Mouse (Mus musculus) left cerebral cortex, adult 18-20 months (tissue): ENCODE measurements around the gene Gpr142. TPM values are rescaled to one million over a fixed set of nuclear protein-coding genes. Genes with fewer than 3 reads are reported as not detected.

Source experiments
- DNase-seq, 2 experiments: peaks; one replicate each; pipeline ENCODE4 v3.0.0; 2021 to 2022; ENCODE audit warnings: low spot score in 2 of 2, mixed read lengths in 1 of 2
- total RNA-seq, 2 experiments: library from RNA; stranded (reverse); gene quantifications; 2 replicates each; pipeline ENCODE4 v1.2.3; 2021

Gpr142 gene
- total RNA-seq, 2 experiments from 2014 or later: not detected

DNA sequence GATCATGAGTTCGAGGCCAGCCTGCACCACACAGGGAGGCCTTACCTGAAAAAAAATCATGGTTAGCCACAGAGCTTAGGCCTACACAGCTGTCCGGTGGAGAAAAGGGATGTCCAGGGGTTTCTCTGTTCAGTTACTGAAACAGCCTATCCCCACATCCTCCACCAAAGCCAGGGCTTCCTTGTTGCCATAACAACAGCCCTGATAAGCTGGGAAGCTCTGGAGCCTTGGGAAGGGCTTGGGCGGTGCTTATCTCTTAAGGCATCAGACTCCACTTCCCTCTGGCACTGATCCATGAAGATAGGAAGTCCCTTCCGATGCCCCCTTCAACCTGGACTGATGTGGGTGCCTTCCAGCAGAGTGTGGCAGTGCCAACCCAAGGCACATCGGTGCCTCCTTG is 34.4 kb downstream of the Gpr142 start:
- DNase-seq: no peak

- no peak for DNase-seq
These were observed 45.2 kb downstream of the Gpr142 start for GRCm38 (mm10) chr11:114843818-114844463.

DNA sequence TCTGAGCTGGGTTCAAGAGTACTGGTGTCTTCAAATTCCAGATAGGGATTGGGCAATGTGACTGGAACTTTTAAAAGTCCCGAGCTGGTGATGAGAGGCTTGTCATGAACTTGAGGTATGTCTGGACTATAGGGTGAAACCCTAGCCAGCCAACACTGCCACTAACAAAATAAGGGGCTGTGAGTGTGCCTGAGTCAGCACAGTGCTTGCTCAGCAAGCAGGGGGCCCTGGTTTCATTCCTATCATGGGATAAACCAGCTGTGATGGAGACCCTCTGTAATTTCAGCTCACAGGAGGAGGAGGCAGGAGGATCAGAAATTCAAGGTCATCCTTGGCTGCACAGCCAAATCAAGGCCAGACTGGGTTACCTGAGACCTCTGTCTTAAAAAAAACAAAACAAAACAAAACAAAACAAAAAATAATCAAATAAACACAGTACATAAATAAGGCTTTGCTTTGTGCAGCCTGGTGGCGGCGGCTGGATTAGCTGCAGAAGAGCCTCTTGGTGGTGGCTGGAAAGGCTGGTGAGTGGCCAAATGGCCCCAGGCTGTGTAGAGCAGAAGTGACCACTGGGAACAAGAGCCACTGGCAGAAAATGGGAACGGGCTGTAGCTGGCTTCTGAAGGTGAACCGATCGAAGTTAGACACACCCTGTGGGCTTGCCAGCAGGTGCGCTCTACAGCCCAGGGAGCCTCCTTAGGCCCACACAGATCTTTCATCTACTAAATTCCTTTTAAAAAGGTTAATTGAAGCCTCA is 45.9 kb downstream of the Gpr142 start:
- DNase-seq: no peak

- no peak for DNase-seq
These were observed 47.6 kb downstream of the Gpr142 start for GRCm38 (mm10) chr11:114846336-114846735.

- no peak for DNase-seq
These were observed 48.3 kb downstream of the Gpr142 start for GRCm38 (mm10) chr11:114847008-114847407.

DNA sequence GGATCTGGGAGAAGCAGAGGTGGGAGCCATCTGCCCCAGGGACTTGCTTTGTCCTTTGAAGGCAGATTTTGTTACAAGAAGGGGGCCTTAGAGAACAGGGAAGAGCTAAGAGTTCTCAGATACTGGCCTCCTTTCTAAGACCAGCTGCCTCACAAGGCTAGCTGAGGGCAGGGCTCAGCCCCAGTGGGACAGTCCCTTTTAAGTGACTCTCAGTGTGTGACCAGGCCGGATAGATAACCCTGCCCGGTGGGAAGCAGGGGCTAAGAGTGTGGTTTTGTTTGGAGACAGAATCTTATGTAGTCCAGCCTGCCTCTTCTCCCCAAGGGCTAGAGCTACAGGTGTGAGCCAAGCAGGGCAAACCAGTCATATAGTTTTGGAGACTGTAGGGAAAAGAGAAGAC is 50.8 kb downstream of the Gpr142 start:
- DNase-seq: no peak

GRCm38 (mm10) chr11:114850066-114850451 is 51.3 kb downstream of the Gpr142 start:
- DNase-seq: no peak

DNA sequence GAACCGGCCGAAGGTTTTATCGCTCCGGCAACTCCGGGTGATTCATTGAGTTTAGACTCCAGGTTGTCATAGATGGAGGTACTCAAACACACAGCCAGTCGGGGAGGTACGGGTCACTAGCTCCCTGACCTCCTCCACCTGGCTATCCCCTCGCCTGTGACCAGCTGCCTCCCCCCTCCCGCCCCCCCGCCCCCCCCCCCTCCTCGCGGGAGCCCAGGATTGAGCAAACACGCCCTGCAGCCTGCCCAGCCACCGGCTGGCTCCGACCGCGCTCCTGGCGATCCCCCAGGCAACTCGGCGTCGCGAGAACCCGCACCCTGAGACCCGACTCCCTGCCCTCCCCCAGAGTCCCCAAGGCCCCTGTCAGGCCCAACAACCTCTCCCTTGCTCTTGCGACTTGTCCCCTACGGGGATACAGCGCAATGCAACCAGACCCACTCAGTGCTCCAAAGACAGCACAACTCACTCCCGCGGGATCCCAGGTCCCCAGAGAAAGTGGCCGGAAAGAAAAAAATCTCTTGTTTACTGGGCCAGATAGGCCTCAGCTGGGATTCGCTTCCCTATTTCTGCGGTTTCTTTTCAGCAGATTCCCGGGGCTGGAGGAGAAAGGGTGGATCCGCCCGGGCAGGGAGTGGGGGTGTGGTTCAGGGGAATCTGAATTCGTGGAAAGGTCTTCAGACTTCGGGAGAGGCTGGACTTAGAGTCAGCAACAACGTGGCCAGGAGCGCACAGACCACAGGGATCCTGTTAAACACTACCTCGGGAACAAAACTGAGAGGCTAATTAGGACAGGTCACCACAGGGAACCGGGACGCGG is 51.9 kb downstream of the Gpr142 start, which contains the start of gene Gprc5c:
Gprc5c (plus strand) TSS at position 701 of the 817 bp plus-strand sequence.
- DNase-seq: no peak

DNA sequence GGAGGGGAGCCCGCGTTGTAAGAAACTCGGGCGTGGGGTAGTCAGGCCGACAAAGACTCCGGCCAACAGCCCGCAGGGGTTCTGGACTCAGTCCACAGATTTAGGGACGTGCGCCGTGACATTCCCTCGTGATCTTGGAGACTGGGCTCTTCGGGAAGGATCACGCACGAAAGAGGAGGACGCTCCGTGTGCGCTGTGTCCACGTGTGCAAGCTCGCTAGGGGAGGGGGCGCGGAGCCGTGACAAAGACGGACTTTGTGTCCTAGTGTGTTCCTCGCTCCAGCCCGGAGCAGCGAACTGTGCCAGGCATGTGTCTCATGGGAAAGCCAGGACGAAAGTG is 52.5 kb downstream of the Gpr142 start:
- DNase-seq: peak in 1 of 2 experiments; percentile 15

- peak in 1 of 2 experiments; percentile 19 for DNase-seq
These were observed 53.0 kb downstream of the Gpr142 start for GRCm38 (mm10) chr11:114851608-114852310.

- DNase-seq: no peak
These were observed 53.8 kb downstream of the Gpr142 start for GRCm38 (mm10) chr11:114852311-114853173.

DNA sequence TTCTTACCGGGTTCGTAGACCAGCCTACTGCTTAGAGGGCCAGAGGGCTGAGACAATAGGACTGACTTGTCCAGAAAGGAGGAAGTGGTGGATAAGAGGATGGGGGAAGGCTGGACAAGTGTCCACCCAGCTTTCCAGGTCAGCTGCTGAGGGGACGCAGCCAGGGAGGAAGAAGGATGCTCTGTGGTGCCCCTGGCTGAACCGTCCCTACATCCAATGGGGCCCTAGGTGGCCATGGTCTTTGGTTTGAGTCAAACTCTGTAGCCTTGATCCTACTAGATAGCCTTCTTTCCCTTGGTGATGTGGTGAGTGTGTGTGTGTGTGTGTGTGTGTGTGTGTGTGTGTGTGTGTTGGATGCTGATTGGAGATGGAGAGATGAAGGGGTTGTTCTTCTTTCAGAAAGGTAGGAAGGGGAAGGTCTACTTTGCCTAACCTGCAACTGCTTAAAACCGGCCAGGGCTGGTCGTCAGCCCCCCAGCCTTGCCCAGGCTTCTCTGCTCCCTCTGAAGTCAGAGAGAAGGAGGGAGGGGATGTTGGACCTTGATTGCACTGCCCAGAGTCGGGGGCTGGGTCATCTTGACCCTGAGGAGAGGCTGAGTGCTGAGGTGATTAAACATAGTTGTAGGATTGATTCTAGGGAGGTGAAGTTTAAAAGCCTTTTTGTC is 54.6 kb downstream of the Gpr142 start:
- DNase-seq: no peak

DNA sequence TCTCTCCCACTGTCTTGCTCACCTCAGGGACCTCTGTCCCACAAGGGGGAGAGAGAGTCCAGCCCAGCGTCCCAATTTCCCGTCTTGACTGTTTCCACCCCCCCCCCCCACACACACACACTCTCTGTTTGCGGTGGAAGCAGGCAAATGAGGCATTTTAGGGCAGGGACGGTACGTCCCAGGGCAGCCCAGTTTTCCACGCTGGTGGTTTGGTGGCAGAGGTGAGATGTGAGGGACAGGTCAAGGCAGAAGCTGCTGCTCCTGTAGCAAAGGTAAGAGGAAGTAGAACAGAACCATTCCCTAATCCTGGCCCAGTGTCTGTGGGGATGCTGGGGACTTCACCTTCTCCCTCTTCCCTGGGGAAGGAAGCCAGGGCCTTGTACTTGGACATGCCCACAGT is 55.9 kb downstream of the Gpr142 start:
- DNase-seq: no peak

- no peak for DNase-seq
These were observed 57.4 kb downstream of the Gpr142 start for GRCm38 (mm10) chr11:114856125-114856524.

Other genes starting within 250 kb of the Gpr142 start
- gene Rpl38, start 130.4 kb upstream of the Gpr142 start, total RNA-seq: 1,000 to 10,000 TPM in 1 of 2 experiments, 100 to 1,000 TPM in 1; 952 to 1,003 TPM
- 10 to 100 TPM; 17.8 to 21.5 TPM for gene Ttyh2, start 123.5 kb upstream of the Gpr142 start, total RNA-seq
- gene Dnaic2, start 71.5 kb upstream of the Gpr142 start, total RNA-seq: 1 to 10 TPM; 1.2 to 1.4 TPM
- gene Kif19a, start 33.5 kb upstream of the Gpr142 start, total RNA-seq: 1 to 10 TPM; 1.7 to 2.6 TPM
- gene Btbd17, start 3.0 kb upstream of the Gpr142 start, total RNA-seq: 10 to 100 TPM; 26.3 to 31.6 TPM
- 1 to 10 TPM; 4.3 to 6.5 TPM for gene Gprc5c, start 52.2 kb downstream of the Gpr142 start, total RNA-seq
- under 1 TPM; 0.65 to 0.80 TPM for gene Cd300a, start 91.1 kb downstream of the Gpr142 start, total RNA-seq
- not detected for gene Cd300lb, start 135.5 kb downstream of the Gpr142 start, total RNA-seq
- not detected for gene Cd300c, start 170.2 kb downstream of the Gpr142 start, total RNA-seq
- gene Cd300ld, start 191.0 kb downstream of the Gpr142 start, total RNA-seq: under 1 TPM in 1 of 2 experiments, not detected in 1; 0.12 TPM
- 1 to 10 TPM; 3.3 to 3.7 TPM for gene Cd300c2, start 203.0 kb downstream of the Gpr142 start, total RNA-seq
- not detected for gene Cd300ld2, start 217.3 kb downstream of the Gpr142 start, total RNA-seq
- not detected for gene Cd300ld4, start 228.1 kb downstream of the Gpr142 start, total RNA-seq
- under 1 TPM; 0.60 to 0.82 TPM for gene Cd300ld5, start 238.8 kb downstream of the Gpr142 start, total RNA-seq
- under 1 TPM; 0.60 to 0.82 TPM for gene Cd300ld3, start 249.5 kb downstream of the Gpr142 start, total RNA-seq